Mouse (Mus musculus): ENCODE measurements at regions not wholly inside any gene's neighbourhood (a gene's known extent, or its start where the extent isn't known, plus 50 kb on each side); places are given as distances from the start of the nearest gene placed in this dataset.

DNA sequence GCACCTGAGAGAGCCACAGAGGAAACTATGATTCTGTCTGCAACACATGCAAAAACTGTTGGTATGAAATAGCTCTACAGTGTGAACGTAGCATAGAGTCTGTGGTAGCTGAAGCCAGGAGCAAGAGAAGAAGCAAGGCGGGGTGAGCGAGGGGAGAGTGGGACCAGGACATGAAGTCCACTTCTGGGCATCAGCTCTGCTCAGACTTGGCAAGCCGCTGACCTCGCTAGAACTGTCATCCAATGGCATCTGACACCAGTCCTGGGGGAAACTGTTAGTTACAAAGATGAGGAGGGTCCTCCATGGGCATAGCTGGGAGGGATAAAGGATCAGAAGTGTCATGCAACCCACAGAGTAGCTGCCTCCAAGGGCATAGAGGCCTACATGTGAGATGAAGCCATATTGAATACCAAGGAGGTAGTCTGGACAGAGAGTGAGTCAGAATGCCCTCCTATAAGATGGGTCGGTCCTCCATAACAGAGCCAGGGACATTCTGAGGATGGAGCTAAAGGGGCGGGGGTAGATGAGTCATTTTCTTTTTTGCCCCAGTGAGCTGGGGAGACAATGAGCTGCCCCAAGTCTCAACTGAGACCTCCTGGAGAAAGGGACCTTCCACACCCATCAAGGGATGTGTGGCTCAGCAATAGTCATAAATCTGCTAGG is 102.0 kb downstream of the 1810010D01Rik start:
- no peak for DNase-seq (ENCODE audit: low read depth, low spot score)

- no peak for DNase-seq (ENCODE audit: low read depth, low spot score)
Observed at GRCm38 (mm10) chr7:145102692-145103091, 105.2 kb downstream of the 1810010D01Rik start.

- no peak for DNase-seq (ENCODE audit: low read depth, low spot score)
Observed at GRCm38 (mm10) chr7:145102216-145102615, 105.7 kb downstream of the 1810010D01Rik start.

DNA sequence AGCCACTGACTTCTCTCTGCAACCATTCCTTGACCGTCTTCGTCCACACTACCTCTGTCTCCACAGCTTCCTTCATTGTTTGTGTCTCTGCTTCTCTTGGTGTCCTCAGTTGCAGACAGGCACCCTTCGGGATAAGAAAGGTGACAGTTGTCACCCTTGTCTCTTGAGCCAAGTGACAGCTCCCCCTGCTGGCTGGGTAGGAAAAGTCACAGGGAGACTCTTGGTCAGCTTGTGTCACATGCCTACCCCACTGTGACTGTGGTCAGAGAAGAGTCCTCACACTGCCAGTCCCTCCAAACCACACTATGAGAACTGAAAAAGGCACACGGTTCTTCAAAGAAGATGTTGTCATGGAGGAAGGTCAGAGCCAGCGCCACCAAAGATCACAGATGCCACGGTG is 109.6 kb downstream of the 1810010D01Rik start:
- DNase-seq (ENCODE audit: low read depth, low spot score): no peak

GRCm38 (mm10) chr7:145094134-145094526 is 113.8 kb downstream of the 1810010D01Rik start:
- no peak for DNase-seq (ENCODE audit: low read depth, low spot score)

DNA sequence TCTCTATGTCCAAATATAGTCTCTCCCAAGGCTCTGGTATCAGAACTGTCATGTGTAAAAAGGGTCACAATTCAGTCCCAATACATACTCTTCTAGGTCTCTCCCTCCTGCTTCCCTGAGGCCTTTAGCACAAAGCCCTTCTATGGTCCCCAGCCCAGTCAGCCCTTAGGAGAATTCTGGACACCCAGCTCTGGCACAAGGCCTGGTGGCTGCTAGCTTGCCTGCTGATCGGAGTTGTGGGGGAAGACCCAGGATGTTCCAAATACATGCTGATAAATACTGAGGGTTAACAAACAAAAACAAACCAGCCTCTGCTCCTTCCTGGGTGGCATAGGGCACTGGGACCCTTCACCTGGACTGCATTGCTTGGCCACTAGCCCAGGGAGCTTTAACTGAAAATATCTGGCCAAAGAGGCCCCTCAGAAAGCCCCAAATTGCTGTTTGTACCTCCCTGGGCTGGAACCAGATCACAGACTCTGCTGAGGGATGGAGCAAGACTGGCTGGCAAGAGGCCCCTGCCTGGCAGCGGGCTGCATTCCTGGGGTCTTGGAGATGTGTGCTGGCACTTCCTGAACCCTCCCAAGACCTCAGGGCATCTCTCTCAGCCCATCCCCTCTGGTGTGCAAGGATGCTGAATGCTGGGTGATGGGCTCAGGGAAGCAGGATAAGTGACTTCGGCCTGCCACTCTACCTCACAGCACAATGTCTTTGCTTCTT is 114.3 kb downstream of the 1810010D01Rik start:
- DNase-seq (ENCODE audit: low read depth, low spot score): no peak

- no peak for DNase-seq (ENCODE audit: low read depth, low spot score)
Observed at GRCm38 (mm10) chr7:145092392-145093176, 115.3 kb downstream of the 1810010D01Rik start.

DNA sequence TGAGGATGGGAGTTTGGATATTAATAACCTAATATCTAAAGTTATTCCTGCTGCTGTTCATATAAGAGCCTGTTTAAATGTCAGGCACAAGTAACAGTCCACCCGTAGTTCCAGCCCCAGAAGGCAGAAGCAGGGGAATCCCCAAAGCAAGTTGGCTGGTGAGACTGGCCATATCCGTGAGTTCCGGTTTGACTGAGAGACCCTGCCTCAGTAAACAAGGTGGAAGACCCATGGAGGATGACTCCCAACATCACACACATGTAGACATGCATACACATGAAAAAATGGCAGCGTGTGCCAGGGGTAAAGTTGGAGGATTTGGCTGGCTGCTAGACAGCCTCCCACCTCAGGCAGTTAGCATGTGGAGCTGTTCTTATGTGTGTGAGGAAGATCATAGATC is 117.1 kb downstream of the 1810010D01Rik start:
- DNase-seq (ENCODE audit: low read depth, low spot score): no peak

- no peak for DNase-seq (ENCODE audit: low read depth, low spot score)
Observed at GRCm38 (mm10) chr7:145089315-145089721, 118.6 kb downstream of the 1810010D01Rik start.

- DNase-seq (ENCODE audit: low read depth, low spot score): no peak
Observed at GRCm38 (mm10) chr7:145088655-145089054, 119.3 kb downstream of the 1810010D01Rik start.

- DNase-seq (ENCODE audit: low read depth, low spot score): no peak
Observed at GRCm38 (mm10) chr7:145087790-145088189, 120.1 kb downstream of the 1810010D01Rik start.

DNA sequence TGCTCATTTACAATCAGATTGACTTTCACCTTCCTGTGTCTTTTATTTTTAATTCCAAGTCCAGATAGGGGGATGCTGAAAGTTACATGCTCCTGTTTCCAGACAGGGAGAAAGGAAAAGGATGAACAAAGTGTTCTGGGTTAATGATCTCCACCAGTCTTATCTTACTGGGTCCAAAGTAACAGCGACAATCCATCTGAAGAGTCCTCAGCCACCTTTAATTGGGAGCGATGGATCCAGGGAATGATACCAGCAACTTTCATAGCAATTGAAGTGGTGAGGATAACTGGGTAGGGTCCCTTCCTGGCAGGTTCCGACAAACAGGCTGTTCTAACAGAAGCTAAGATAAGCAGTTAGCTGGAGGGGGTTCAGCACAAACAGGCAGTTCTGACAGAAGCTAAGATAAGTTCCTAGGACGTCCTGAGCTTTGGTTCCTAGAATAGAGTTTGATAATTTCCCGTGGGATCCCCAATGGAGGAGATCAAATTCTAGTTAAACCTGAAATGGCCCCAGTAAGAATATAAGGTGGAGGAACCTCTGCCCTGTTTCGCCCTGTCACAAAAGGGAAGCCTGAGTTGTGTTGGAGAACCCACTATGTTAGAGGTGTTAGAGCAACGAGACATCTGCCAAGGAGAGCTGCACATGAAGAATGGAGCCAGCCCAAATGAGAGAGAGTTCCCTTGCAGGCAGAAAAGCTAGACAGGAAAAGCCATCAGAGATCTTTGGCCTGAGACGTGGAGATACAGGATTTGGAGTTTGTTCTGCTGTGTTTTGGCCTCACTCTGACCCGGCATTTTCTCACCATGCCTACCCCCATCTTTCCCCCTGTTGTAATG is 124.8 kb downstream of the 1810010D01Rik start:
- DNase-seq (ENCODE audit: low read depth, low spot score): no peak

DNA sequence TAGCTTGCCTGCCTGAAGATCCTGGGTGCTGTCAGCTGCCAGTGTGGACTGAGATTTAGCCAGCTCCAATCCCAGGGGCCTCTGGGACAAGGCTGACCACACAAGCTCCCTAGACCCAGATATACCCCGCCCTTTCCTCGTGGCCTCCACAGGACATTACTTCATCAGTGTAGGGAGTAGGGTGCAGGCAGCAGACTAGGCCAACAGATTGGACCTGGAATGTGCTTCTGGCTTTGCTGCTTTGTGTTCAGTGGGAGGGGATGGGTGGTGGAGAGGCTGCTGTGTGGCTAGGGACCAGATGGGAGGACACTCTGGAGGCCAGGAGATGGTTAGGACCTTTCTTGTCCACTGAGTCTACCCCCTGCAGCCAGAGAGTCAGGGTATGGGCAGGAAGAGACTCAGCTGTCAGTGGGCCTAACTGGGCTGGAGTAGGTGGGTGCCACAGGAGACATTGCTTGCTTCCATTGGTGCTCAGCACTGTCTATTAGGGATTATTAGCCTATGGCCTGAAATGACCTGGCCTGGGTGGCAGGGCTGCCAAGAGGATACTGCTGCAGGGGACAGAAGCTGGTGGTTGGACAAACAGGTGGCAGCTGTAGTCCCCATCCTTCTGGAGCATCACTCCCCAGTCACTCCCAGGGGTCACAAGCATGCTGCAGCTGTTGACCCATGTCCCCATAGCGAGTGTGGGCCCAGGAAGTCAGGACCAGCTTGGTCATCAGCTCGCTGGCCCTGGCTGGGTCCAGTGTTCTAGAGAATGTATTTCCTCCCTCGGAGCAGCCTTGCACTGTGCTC is 132.5 kb upstream of the Ccnd1 start:
- no peak for DNase-seq (ENCODE audit: low read depth, low spot score)

DNA sequence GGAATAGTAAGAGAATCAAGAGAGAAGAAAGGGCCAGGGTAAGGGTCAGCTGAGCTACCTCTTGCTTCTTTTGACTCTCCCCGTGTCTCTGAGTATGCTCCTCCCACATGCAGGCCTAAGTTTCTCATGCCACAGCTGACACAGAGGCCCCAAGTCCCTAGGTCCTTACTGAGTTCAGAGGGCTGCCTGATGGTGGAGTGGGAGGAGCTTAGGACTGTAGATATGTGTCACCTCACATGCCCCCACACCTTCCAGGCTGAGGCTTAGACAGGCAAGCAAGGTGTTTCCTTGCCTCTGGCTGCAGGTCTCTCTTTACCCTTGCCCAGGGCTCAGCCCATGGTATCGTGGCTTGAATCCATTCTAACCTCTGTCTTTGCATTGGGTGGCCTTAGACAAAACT is 131.8 kb upstream of the Ccnd1 start:
- DNase-seq (ENCODE audit: low read depth, low spot score): no peak

DNA sequence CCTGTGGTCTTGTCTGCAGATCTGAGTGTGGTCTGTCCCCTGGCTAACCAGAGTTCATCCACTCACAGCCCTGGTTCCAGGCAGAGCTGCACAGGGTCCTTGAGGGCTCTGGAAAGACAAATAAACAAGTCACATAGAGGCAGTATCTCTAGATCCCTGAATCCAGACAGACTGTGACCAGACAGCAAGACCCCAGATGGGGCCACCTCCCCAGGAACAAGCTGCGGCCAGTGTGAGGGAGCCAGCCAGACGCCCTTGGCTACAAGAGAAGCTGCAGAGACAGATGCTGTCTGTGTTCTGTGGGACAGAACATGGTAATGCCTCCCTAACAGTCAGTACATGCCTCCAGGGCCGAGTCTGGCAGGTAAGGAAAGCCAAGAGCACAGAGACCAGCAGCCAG is 127.6 kb upstream of the Ccnd1 start:
- DNase-seq (ENCODE audit: low read depth, low spot score): no peak

GRCm38 (mm10) chr7:145056320-145056719 is 116.6 kb upstream of the Ccnd1 start:
- DNase-seq (ENCODE audit: low read depth, low spot score): peak; percentile 27

DNA sequence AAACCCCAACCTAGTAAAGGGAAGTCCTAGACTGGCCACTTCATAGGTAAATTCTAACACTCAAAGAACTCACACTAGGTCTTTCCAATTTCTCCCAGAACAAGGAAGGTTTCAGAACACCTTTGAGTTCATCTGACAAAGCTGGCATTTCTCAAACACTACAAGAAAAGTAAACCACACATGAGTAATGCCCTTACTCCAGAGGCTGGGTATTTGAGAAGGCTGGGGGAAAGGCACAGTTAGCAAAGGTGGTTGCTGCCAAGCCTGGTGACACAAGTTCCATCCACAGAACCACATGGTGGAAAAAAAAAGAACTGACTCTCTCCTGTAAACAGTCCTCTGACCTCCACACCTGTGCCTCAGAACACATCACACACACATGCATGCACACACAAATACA is 111.9 kb upstream of the Ccnd1 start:
- no peak for DNase-seq (ENCODE audit: low read depth, low spot score)

DNA sequence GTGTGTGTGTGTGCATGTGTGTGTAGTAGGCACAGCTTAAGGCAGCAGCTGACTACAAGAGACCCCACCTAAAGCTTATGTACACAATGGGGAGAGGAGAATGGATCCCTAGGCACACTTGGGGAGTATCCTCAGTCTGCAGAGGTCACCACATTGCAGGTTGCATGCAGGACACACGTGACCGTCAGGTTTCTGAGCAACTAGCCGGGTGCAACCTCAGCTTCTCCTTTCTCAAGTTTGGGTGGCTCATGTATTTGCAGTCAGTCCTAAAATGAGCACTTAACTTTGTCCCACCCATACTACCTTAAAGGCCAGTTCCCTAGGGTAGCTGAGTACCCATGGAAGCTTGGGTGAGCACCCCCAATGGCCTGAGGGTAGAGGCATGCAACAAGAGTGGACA is 111.0 kb upstream of the Ccnd1 start:
- no peak for DNase-seq (ENCODE audit: low read depth, low spot score)

- DNase-seq (ENCODE audit: low read depth, low spot score): no peak
Observed at GRCm38 (mm10) chr7:145048481-145048877, 108.8 kb upstream of the Ccnd1 start.

GRCm38 (mm10) chr7:145047771-145048480 is 108.2 kb upstream of the Ccnd1 start:
- no peak for DNase-seq (ENCODE audit: low read depth, low spot score)

Measured in forelimb bud, embryonic 11.5 days (tissue).